Mouse (Mus musculus): Measurements from ENCODE around the gene Sh2b1.

Gene Sh2b1

DNA sequence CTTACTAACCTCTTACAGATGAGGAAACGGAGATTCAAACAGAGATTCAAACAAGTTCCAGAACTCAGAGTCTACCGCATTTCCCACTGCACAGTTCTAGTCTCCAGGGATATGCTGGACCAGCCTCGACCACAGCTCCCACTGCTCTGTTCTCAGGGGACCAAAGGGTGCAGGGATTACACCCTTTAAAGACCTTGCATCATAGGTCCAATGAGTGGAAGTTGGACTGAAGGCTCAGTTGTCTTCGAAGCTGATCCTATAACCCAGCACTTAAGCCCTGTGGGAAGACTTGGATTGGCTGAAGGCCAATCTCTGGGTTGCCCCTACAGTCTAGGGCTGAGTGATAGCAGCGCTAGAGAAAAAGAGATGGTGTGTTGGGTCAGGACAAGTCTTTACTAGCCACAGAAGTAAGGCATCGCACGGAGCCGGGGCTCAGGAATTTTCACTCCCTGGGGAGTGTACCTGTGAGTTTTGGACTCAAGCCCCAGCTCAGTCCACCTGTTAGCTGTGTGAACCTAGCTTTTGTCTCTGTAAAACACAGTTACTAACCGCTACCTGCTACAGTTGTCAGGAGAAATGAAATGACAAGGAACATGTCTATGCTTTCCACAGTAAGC is 1.6 kb downstream of the Sh2b1 start:
- no peak for DNase-seq

DNA sequence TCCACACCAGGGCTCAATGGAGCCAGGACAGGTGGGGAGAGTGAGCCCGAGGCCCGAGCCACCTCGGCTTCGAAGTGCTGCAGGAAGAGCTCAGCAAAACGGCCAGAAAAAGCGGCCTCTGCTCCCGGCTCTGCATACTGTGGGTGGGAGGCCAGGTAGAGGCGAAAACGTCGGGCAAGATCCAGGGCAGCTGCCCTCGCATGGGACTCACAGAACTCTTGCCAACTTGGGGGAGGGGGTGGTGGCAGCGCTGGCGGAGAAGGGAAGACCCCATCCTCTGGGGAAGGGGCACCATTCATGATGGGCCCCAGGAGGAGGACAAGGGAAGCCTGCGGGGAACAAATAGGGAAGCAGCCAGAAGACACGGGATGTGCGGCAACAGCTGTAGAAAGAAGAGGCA is 2.5 kb downstream of the Sh2b1 start:
- DNase-seq, result no peak

DNA sequence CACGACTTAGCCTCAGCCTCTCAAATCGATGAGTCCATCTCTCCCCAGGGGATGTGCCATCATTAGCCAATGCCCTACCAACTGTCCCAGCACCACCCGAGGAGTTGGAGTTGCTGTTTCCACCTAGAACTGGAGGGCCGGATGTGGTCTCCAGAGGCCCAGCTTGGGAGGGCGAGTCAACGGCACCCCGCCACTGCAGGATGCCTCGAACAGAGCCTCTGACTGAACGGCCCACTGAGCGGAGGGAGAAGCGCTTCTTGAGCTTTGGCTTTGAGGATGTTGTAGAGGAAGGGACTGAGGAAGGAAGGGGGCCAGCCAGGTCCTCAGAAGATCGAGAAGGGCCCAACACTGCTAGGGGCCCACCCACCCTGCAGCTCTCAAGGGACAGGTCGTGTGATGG is 2.9 kb downstream of the Sh2b1 start:
- DNase-seq, result no peak

DNA sequence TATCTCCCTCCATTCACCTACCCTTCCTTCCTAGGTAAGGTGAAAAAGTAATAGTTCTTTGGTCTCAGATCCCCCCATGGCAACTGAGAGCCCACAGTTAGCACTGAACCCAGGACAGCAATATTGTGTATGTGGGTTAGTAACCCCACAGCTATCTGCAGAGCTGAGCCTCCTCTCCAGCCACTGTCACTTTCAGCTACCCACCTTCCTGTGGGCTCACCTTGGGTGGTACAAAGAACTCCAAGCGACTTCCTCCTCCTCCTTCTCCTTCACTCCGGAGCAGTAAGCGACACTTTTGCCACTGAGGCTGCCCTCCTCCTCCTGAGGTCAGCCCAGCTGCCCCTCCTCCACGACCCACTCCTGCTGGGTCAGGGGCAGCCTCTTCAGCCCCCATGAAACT is 3.4 kb downstream of the Sh2b1 start:
- DNase-seq, result no peak

DNA sequence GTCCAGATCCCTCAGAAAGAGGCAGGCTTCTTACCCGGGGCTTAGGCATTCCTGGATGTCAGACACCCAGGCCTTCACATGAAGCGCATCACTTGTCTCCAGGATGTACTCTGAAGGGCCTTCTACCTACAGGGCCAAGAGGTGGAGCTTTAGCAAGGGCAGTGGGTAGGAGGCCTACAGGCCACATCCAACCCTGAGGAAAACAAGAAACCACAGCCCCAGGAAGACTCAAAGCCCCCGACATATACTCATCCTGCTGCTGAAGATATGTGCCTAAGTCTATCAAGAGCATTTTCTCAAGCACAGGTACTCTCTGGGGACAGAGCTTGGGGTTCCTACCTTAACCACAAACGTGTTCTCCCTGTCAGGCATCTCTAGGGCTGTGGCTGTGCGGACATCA is 3.9 kb downstream of the Sh2b1 start:
- no peak for DNase-seq

DNA sequence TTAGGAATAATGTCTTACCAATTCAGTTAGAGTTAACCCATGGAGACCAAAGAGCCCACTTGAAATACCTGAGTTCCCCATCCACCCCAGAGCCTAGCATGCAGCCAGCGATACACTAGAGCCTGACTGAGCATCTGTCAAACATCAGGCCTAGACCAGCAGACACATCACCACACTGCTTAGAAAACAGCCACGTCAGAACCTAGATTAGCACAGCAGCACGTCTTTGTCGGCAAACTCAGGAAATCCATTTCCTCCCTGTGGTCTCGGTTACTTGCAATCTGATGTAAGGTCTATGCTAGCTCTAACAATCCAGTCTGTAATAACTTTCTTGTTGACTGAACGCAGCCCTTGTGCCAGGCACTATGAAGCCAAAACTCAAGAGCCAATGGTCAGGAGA is 5.1 kb downstream of the Sh2b1 start:
- no peak for DNase-seq

DNA sequence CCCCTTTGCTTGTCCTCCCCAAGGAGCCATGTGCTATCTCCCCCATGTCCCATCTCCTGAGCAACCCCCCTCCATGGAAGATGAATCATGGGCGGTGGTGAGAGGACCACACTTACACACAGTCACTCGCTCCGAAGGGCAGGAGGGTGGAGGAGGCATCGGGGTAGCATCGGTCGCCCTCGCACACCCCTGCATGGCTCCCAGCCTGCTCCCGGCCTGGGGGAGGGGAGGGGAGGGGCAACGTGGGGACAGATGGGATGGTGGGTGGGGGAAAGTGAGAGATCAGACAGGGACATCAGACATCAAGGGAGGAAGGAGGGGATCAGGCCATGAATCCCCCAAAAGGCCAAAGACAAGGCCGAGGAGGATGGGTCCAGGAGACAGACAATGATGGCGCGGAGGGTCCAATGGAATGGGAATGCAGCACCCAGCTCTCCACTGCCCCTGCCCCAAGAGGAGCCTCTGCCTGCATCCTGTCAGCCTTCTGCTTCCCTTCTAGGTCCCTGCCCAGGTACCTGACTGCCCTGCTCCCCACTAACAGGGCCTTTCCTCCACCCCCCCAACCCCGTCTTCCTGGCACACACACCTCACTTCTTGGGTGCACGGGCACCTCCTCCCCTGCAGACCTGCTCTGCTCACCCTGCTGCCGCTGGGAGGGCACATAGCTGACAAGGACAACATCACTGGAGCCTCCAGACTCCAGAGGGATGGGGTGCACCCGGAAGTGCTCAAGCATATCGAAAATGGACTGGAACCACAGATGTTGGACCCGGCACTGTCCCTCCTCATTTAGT is 7.2 kb downstream of the Sh2b1 start:
- DNase-seq, result no peak

DNA sequence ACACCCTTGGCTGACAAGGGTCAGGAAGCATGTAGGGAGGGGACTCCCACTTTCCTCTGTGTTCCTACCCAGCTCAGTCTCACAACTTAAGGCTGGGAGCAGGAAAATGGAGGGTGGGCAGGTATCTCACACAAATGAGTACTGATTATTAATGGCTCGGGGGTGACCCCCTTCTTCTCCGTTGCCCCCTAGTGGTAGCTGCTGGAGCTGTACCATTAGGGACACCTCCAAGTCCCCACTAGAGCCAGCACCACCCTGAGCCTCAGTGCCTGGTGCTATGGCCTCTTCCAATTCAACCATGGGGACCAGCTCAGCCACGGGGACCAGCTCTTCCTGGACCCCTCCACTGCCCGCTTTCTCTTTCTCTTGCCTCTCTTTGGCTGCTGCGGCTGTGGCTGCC is 8.0 kb downstream of the Sh2b1 start:
- DNase-seq, result peak; percentile 17 to 75

DNA sequence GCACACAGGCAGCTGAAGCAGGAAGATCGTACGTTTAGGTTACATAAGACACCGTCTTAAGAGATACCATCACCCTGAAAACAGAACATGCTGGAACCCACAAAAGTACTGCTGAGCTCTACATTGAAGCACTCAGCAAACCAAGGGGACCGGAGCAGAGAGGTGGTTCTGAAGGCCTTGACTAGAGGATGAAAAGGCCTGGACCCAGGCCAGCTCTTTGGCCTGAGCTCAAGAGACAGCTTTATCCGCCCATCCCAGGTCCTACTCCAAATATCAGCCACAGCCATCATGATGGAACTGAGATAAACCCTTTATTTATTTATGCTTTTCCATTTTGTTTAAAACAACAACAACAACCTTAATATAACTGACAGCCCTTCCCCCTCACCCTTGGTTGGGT is 8.5 kb downstream of the Sh2b1 start:
- no peak for DNase-seq

DNA sequence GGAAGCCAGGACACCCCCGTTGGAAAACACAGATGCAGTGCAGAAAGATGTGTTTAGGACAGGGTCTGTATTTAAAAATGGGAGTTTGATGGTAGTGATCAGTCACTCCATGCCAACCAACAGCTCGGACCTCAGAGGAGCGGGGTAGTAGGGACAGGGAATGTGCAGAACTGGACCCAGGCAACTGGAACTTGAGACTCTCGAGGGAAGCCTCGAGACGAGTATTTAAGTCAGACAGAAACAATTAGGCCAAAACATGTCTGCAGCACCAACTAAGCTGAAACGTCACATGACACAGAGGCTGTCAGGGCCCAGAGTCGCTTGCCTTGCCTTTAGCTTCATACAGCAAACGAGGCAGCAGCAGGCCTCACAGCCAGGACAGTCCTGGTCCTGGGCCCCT is 9.1 kb downstream of the Sh2b1 start:
- DNase-seq, result no peak

DNA sequence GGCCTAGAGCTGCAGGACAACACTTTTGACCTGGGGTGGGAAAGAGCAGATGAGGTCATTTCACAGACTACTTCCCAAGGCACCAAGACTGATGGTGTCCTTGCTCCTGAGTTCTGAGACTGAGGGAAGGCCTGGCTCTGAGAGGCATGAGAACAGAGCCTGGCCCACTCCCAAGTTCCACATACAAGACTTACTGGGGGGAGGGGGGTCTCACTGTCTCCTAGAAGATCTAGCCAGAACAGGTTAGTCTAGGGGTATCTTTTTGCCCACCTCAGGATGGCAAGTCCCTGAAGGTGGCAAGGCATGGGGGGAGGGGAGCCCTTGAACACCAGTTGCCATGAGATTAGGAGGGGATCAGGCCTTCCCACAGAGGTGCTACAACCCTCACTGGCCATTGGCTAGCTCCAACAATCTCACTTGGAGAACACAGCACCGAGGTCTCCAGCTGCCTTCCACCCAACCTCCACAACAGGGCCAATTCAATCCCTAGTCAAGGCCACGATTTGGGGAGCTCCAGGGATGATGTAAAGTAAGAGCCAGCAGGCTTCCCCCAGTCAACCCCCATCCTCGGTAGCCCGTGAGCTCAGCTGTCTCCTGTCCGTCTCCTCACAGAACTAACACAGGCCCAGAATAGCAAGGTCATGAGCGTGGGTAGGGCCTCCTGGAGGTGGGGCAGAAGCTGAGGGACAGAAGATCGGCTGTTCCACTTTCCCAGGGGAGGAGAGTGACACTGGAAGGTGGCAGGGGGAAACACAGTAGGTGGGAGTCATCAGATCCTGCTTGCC is 9.8 kb downstream of the Sh2b1 start:
- DNase-seq, result no peak

DNA sequence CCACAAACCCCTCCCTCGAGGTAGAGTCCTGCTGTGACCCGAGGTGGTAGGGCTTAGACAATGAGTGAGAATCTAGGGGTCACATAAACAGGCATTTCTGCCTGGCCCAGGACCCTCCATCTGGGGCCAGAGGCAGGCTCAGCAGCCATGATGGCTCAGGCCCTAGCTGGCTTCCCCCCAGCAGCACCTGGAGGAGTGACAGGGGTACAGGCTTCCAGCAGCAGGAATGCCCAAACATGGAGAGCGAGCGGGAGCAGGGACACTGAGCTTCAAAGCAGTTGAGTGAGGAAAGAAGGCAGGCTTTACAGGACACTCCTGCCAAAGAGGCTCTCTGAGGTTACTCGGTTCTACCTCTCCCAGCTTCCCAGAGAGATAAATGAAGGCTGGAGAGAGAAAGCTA is 10.4 kb downstream of the Sh2b1 start:
- no peak for DNase-seq

DNA sequence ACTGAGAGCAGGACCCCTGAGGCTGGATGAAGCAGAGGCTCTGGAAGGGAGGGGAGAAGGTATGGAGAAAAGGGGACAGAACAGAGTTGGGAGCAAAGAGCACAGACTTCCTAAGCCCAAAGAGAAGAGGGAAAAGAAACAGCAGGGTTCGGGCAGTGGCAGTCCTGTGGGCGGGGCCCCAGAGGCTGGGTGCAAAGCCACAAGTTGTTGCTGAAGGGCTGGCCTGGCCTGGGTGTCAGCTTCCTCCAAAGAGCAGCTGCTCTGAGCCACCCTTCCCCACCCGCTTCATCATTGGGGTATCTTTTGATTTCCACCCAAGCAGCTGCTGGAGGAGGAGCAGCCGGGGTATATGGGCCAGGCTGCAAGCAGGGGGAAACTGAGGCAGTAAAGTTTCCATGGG is 11.1 kb downstream of the Sh2b1 start:
- DNase-seq, result no peak

DNA sequence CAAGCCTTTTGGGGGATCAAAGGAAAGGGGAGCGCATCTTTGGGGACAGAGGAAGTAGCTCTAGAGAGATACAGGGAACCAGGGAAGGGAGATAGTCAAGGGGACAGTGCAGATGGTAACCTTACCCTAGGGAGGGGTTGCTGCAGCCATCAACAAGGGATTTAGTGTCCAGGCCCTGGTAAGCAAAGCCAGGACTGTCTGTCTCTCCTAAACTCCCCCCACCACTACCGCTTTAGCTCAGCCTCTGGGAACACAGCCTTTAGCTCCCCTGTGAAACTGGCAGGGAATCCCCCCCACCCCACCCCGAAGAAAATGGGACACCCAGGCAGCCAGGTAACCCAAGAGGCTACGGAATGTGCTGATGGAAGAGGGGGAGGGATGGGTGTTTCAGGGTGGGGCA is 11.7 kb downstream of the Sh2b1 start:
- DNase-seq, result no peak

DNA sequence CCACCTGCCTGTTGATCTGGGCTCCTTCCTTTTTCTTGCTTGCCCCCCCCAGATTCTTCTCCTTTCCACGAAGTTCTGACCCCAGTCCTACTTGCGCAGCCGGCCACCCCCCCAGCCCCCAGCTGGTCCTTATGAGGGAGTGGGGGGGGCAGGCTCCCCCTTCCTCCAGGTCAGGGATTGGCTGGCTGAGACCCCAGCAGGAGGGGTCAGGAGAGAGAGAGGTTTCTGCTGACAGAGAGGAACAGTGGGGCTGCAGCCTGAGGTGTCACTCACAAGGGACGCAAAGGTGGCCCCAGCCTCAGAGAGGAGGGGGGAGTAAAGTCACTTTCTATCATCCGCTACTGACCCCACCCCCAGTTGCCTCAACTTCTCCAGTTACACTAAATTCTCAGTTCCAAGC is 12.2 kb downstream of the Sh2b1 start, which contains the start of gene Atp2a1:
TSS of gene Atp2a1 (minus strand) at position 105 of the 400 bp plus-strand sequence.
- DNase-seq, result no peak

DNA sequence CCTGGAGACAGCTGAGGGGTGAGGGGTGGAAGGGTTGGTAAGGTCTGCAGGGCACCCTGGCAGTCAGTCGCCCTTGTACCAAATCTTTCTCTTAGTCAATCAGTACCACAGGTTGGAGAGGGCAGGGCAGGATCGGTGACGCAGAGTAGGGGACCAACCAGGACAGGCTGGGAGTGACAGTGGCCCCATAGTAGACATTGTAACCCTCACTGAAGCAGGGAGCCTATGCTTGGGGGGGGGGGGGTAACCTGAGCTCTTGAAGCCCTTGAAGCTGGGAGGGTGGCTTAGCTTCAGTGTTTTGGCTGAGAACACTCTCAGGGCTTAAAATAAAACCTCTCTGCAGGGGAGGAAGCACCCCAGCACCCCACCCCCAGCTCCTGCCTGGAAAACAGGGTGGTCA is 13.6 kb downstream of the Sh2b1 start:
- DNase-seq, result no peak

DNA sequence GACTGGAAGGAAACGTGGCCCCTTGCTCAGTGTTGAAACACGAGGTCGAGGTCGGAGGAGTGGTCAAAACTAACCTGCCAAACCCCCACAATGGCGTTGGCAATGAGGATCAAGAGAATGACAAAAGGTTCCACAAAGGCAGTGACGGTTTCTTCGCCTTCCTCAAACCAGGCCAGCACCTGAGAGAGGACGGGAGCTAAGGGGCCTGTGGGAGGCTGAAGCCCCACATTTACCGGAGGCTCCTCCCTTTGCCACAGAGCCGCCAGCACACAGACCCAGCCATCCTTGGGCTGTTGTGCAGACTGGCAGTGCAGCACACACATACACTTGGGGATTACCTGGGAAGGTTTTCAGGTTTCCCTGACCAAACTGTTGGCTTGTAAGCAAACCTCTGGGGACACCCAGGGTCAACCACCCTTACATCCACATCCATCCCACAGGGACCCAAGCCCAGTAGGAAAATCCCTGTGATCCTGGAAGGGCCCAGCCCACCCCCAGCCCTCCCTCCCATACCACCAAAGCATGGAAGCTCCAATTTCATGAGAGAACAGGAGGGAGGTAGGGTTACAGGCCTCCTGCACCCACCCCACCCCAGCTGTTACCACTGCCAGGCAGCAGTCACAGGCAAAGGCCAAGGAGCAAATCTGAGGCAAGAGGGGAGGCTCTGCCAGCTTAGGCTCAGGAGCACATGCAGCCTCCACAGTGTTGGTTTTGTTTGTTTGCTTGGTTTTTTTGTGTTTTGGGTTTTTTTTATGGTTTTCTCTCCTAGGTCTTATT is 14.4 kb downstream of the Sh2b1 start:
- DNase-seq, result no peak

DNA sequence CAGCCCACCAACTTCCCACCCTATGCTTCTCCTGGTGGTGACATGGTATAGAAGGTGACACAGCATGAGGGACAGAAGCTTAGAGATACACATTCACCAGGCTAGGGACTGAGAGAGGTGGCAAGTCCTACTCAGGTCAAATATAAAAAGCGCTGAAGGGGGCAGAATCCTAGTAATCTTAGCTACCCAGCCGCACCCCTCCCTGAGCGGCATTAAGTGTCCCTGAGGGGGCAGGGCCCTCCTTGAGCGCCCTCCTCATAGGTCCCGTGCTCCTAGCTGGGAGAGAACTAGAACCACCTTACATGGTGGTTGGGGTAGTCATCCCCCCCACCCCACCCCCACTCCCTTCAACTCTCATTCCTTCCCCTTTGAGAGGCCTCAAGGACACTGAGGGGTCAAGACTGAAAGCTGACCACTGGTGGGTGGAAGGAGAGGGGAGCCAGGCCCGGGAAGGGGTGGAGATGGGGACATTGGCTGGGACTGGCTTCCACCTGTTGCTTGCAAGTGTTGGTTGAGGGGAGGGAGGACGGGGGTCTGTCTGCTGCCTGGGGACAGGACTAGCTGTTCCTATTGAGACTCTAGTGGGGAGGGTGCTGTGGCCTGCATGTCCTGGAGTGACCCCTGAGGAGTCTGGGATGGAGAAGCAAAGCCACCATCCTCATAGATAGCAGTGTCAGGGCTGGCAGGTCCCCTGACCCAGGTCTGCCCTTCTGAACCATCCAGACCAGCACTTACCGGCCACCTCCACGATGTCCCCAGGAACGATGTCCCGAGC is 16.2 kb downstream of the Sh2b1 start:
- no peak for DNase-seq

DNA sequence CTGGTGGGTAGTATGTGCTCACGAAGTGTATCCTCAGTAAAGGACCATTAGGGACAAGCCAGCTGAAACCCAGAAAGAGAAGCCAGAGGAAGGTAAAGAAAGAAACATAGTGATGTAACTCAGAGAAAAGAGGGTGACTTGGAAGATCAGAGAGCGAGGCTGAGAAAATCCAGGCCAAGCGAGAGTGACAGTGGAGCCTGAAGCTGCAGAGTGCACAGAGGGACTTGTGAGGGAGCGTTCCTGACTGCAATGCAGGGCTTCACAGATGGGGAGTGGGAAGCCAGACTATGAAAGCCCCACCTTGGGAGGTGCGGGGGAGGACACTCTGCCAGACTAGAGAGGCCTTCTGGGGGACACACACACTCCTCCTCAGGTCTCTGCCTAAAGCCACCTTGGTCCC is 17.0 kb downstream of the Sh2b1 start:
- DNase-seq, result no peak

DNA sequence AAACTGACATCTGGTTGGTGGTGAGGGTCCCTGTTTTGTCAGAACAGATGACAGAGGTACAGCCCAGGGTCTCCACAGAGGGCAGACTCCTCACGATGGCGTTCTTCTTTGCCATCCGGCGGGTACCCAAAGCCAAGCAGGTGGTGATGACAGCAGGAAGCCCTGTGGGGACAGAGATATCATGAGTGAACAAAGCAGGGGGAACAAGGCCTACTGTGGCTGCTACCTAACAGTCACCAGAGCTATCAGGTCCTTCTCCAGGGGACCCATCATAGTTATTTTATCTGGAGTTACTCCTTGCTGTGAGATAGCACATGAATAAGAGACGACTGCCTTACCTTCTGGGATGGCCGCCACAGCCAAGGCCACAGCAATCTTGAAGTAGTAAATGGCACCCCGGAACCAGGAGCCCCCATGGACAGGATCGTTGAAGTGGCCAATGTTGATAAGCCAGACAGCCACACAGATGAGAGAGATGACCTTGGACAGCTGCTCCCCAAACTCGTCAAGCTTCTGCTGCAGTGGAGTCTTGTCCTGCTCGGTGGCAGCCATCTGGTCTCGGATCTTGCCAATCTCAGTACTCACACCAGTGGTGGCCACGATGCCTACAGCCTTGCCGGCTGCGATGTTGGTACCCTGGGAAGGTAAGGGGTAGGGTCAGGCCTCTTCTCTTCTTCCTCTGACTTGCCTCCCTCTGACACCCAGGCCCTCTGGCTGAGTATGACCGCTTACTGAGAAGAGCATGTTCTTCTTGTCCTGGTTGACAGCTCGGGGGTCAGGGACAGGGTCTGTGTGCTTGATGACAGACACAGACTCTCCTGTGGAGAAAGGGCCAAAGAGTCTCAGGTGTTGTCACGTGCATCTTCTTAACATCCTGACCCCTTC is 18.6 kb downstream of the Sh2b1 start:
- no peak for DNase-seq

DNA sequence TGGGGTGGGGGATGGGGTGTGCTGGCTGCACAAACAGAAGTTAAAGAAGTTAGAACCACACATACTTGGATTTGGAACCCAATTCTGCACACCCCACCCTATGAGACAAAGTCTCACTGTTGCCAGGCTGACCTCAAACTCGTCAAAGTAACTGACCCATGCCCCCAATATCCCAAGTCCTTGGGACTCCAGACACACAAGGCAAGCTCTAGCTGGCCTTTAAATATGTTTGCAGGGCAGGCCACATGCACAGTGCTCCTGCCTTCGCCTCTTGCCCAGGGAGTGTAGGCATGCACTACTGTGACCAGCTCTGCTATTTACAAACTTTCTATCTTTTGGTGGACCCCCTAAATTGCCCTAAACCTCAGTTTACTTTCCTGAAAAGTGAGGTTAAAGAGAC is 20.0 kb downstream of the Sh2b1 start:
- no peak for DNase-seq
